Mouse (Mus musculus): ENCODE data around the gene Dffa. TPM values are rescaled to one million over a fixed set of nuclear protein-coding genes. Genes with fewer than 3 reads are reported as not detected.

Gene Dffa
- total and polyA plus RNA-seq, 3 experiments: 12.6 to 23.1 (median 12.7) TPM

- H3K27me3 ChIP-seq (ENCODE audit: insufficient read depth, low read length): peaks cover 13% of the 10 kb centered on the region
- H3K4me3 ChIP-seq (ENCODE audit: low read depth, low read length): no peak overlapping the region
- no peaks in the 10 kb centered on the region for H3K9me3 ChIP-seq (replicated peaks)
- DNase-seq (ENCODE audit: low spot score) (no peak), ATAC-seq (ENCODE audit: extremely low read depth, insufficient number of reproducible peaks, low FRiP score, poor library complexity, severe bottlenecking) (no peak)
- H3K4me1 ChIP-seq (ENCODE audit: insufficient read depth, low read depth, low read length): peaks cover 16% of the 10 kb centered on the region
- no peak for TF ChIP-seq TAL1 (conservative IDR thresholded peaks at IDR 0.05; ENCODE audit: low read depth, low read length)
- TF ChIP-seq POLR2AphosphoS5 (IDR thresholded peaks at IDR 0.05; ENCODE audit: insufficient replicate concordance, low read depth, low read length): no peak
- no peak for TF ChIP-seq CTCF (IDR thresholded peaks at IDR 0.05; ENCODE audit: low read depth, low read length)
- TF ChIP-seq GATA2 (IDR thresholded peaks at IDR 0.05; ENCODE audit: borderline replicate concordance, low read depth, low read length): no peak
- TF ChIP-seq GATA1 (IDR thresholded peaks at IDR 0.05; ENCODE audit: borderline replicate concordance, low read length): no peak
- peaks cover 9% of the 10 kb centered on the region for H3K36me3 ChIP-seq (replicated peaks)
Measured at GRCm38 (mm10) chr4:149138515-149138914, 34.6 kb downstream of the Dffa start.

GRCm38 (mm10) chr4:149143594-149143993 is 39.6 kb downstream of the Dffa start:
- TF ChIP-seq POLR2AphosphoS5 (IDR thresholded peaks at IDR 0.05; ENCODE audit: insufficient replicate concordance, low read depth, low read length) (no peak), TAL1 (conservative IDR thresholded peaks at IDR 0.05; ENCODE audit: low read depth, low read length) (no peak), GATA2 (IDR thresholded peaks at IDR 0.05; ENCODE audit: borderline replicate concordance, low read depth, low read length) (no peak), GATA1 (IDR thresholded peaks at IDR 0.05; ENCODE audit: borderline replicate concordance, low read length) (no peak), CTCF (IDR thresholded peaks at IDR 0.05; ENCODE audit: low read depth, low read length) (no peak)
- ATAC-seq (ENCODE audit: extremely low read depth, insufficient number of reproducible peaks, low FRiP score, poor library complexity, severe bottlenecking): no peak
- H3K36me3 ChIP-seq (replicated peaks): no peaks in the 10 kb centered on the region
- H3K4me3 ChIP-seq (ENCODE audit: low read depth, low read length): no peak overlapping the region
- H3K27me3 ChIP-seq (ENCODE audit: insufficient read depth, low read length): peaks cover 18% of the 10 kb centered on the region
- H3K4me1 ChIP-seq (ENCODE audit: insufficient read depth, low read depth, low read length): peaks cover 9% of the 10 kb centered on the region
- no peak for DNase-seq (ENCODE audit: low spot score)
- no peaks in the 10 kb centered on the region for H3K9me3 ChIP-seq (replicated peaks)

GRCm38 (mm10) chr4:149144459-149144858 is 40.5 kb downstream of the Dffa start:
- H3K27me3 ChIP-seq (ENCODE audit: insufficient read depth, low read length): peaks cover 18% of the 10 kb centered on the region
- peak; percentile 49; the same call in 1 of the 2 replicates for ATAC-seq (ENCODE audit: extremely low read depth, insufficient number of reproducible peaks, low FRiP score, poor library complexity, severe bottlenecking)
- DNase-seq (ENCODE audit: low spot score): peak; percentile 64
- TF ChIP-seq POLR2AphosphoS5 (IDR thresholded peaks at IDR 0.05; ENCODE audit: insufficient replicate concordance, low read depth, low read length) (no peak), GATA1 (IDR thresholded peaks at IDR 0.05; ENCODE audit: borderline replicate concordance, low read length) (no peak), GATA2 (IDR thresholded peaks at IDR 0.05; ENCODE audit: borderline replicate concordance, low read depth, low read length) (no peak), CTCF (IDR thresholded peaks at IDR 0.05; ENCODE audit: low read depth, low read length) (peak; percentile 92)
- no peaks in the 10 kb centered on the region for H3K9me3 ChIP-seq (replicated peaks)
- H3K4me1 ChIP-seq (ENCODE audit: insufficient read depth, low read depth, low read length): peaks cover 9% of the 10 kb centered on the region
- H3K36me3 ChIP-seq (replicated peaks): peaks cover 6% of the 10 kb centered on the region
- no peak overlapping the region for H3K4me3 ChIP-seq (ENCODE audit: low read depth, low read length)

GRCm38 (mm10) chr4:149145151-149145550 is 41.2 kb downstream of the Dffa start:
- DNase-seq (ENCODE audit: low spot score): no peak
- TF ChIP-seq GATA2 (IDR thresholded peaks at IDR 0.05; ENCODE audit: borderline replicate concordance, low read depth, low read length) (no peak), TAL1 (conservative IDR thresholded peaks at IDR 0.05; ENCODE audit: low read depth, low read length) (no peak), CTCF (IDR thresholded peaks at IDR 0.05; ENCODE audit: low read depth, low read length) (no peak), GATA1 (IDR thresholded peaks at IDR 0.05; ENCODE audit: borderline replicate concordance, low read length) (no peak), POLR2AphosphoS5 (IDR thresholded peaks at IDR 0.05; ENCODE audit: insufficient replicate concordance, low read depth, low read length) (no peak)
- peaks cover 13% of the 10 kb centered on the region for H3K36me3 ChIP-seq (replicated peaks)
- H3K9me3 ChIP-seq (replicated peaks): no peaks in the 10 kb centered on the region
- H3K27me3 ChIP-seq (ENCODE audit: insufficient read depth, low read length): peaks cover 18% of the 10 kb centered on the region
- H3K4me1 ChIP-seq (ENCODE audit: insufficient read depth, low read depth, low read length): peaks cover 9% of the 10 kb centered on the region
- H3K4me3 ChIP-seq (ENCODE audit: low read depth, low read length): no peak overlapping the region
- no peak for ATAC-seq (ENCODE audit: extremely low read depth, insufficient number of reproducible peaks, low FRiP score, poor library complexity, severe bottlenecking)

GRCm38 (mm10) chr4:149147528-149147927 is 43.6 kb downstream of the Dffa start:
- Histone ChIP-seq H3K9me3 (replicated peaks) (peaks cover 4% of the 10 kb centered on the region), H3K36me3 (replicated peaks) (peaks cover 37% of the 10 kb centered on the region), H3K4me3 (ENCODE audit: low read depth, low read length) (no peak overlapping the region), H3K27me3 (ENCODE audit: insufficient read depth, low read length) (peaks cover 8% of the 10 kb centered on the region), H3K4me1 (ENCODE audit: insufficient read depth, low read depth, low read length) (peaks cover 11% of the 10 kb centered on the region)
- no peak for ATAC-seq (ENCODE audit: extremely low read depth, insufficient number of reproducible peaks, low FRiP score, poor library complexity, severe bottlenecking)
- no peak for DNase-seq (ENCODE audit: low spot score)
- TF ChIP-seq GATA2 (IDR thresholded peaks at IDR 0.05; ENCODE audit: borderline replicate concordance, low read depth, low read length): no peak

GRCm38 (mm10) chr4:149148084-149148483 is 44.1 kb downstream of the Dffa start:
- Histone ChIP-seq H3K9me3 (replicated peaks) (peaks cover 4% of the 10 kb centered on the region), H3K36me3 (replicated peaks) (peaks cover 42% of the 10 kb centered on the region), H3K4me1 (ENCODE audit: insufficient read depth, low read depth, low read length) (peaks cover 11% of the 10 kb centered on the region), H3K27me3 (ENCODE audit: insufficient read depth, low read length) (peaks cover 8% of the 10 kb centered on the region), H3K4me3 (ENCODE audit: low read depth, low read length) (no peak overlapping the region)
- DNase-seq (ENCODE audit: low spot score) (no peak), ATAC-seq (ENCODE audit: extremely low read depth, insufficient number of reproducible peaks, low FRiP score, poor library complexity, severe bottlenecking) (no peak)
- TF ChIP-seq GATA1 (IDR thresholded peaks at IDR 0.05; ENCODE audit: borderline replicate concordance, low read length) (no peak), POLR2AphosphoS5 (IDR thresholded peaks at IDR 0.05; ENCODE audit: insufficient replicate concordance, low read depth, low read length) (no peak), CTCF (IDR thresholded peaks at IDR 0.05; ENCODE audit: low read depth, low read length) (no peak), GATA2 (IDR thresholded peaks at IDR 0.05; ENCODE audit: borderline replicate concordance, low read depth, low read length) (no peak), TAL1 (conservative IDR thresholded peaks at IDR 0.05; ENCODE audit: low read depth, low read length) (no peak)

GRCm38 (mm10) chr4:149149196-149149595 is 45.2 kb downstream of the Dffa start:
- Histone ChIP-seq H3K4me1 (ENCODE audit: insufficient read depth, low read depth, low read length) (peaks cover 8% of the 10 kb centered on the region), H3K27me3 (ENCODE audit: insufficient read depth, low read length) (peaks cover 5% of the 10 kb centered on the region), H3K4me3 (ENCODE audit: low read depth, low read length) (no peak overlapping the region), H3K9me3 (replicated peaks) (peaks cover 4% of the 10 kb centered on the region), H3K36me3 (replicated peaks) (peaks cover 53% of the 10 kb centered on the region)
- no peak for TF ChIP-seq GATA1 (IDR thresholded peaks at IDR 0.05; ENCODE audit: borderline replicate concordance, low read length)
- no peak for TF ChIP-seq CTCF (IDR thresholded peaks at IDR 0.05; ENCODE audit: low read depth, low read length)
- TF ChIP-seq GATA2 (IDR thresholded peaks at IDR 0.05; ENCODE audit: borderline replicate concordance, low read depth, low read length): no peak
- TF ChIP-seq POLR2AphosphoS5 (IDR thresholded peaks at IDR 0.05; ENCODE audit: insufficient replicate concordance, low read depth, low read length): no peak
- TF ChIP-seq TAL1 (conservative IDR thresholded peaks at IDR 0.05; ENCODE audit: low read depth, low read length): no peak
- ATAC-seq (ENCODE audit: extremely low read depth, insufficient number of reproducible peaks, low FRiP score, poor library complexity, severe bottlenecking): no peak
- no peak for DNase-seq (ENCODE audit: low spot score)

Measured in G1E (cell line).